Mouse (Mus musculus) CH12.LX (cell line): ENCODE results near the gene Zfp385c. TPM values are rescaled to one million over a fixed set of nuclear protein-coding genes. Genes with fewer than 3 reads are reported as not detected.

Source experiments
- DNase-seq: peaks from one replicate; pipeline ENCODE4 v3.0.0-alpha.2; 2013; ENCODE audit errors: extremely low read depth
- H3K27ac ChIP-seq: 2 replicates; pipeline ENCODE4 v1.5.1; 2012; ENCODE audit warnings: low read depth, mild to moderate bottlenecking, control low read depth, moderate library complexity; ENCODE audit not compliant: insufficient read depth
- H3K27me3 ChIP-seq: replicated peaks from 2 replicates; pipeline ENCODE3; 2012; ENCODE audit warnings: inconsistent platforms
- H3K36me3 ChIP-seq, 2 experiments: replicated peaks in 1 of 2; 2 replicates each; pipeline versions ENCODE3 to v1.6.1; 2012; ENCODE audit warnings: inconsistent platforms in 1 of 2, low read length in 1 of 2, mild to moderate bottlenecking in 1 of 2, mixed read lengths in 1 of 2, moderate library complexity in 1 of 2; ENCODE audit not compliant: control insufficient read depth in 1 of 2, insufficient read depth in 1 of 2
- H3K4me1 ChIP-seq, 2 experiments: 2 replicates each; pipeline ENCODE4 v1.6.1; 2012; ENCODE audit warnings: inconsistent platforms in 1 of 2, moderate library complexity in 1 of 2; ENCODE audit not compliant: insufficient read depth in 2 of 2, control insufficient read depth in 1 of 2
- H3K4me2 ChIP-seq: 2 replicates; pipeline ENCODE4 v1.6.1; 2012; ENCODE audit warnings: low read depth, mild to moderate bottlenecking, control low read depth; ENCODE audit not compliant: poor library complexity, insufficient read depth, severe bottlenecking
- H3K4me3 ChIP-seq, 3 experiments: fragments of 150-350 bp in 1 of 3; sonication (generic) in 1 of 3; replicated peaks in 1 of 3; 2 replicates each; pipeline versions ENCODE3 to v1.5.1; 2011 to 2012; ENCODE audit warnings: low read depth in 2 of 3, low read length in 2 of 3, mild to moderate bottlenecking in 2 of 3, moderate library complexity in 2 of 3, control low read depth in 1 of 3, improper control_type of control experiment in 1 of 3, inconsistent platforms in 1 of 3, mixed read lengths in 1 of 3; ENCODE audit not compliant: poor library complexity in 1 of 3
- H3K79me2 ChIP-seq: replicated peaks from 2 replicates; pipeline ENCODE4 v1.6.1; 2012; ENCODE audit warnings: mild to moderate bottlenecking, moderate library complexity; ENCODE audit not compliant: control insufficient read depth, poor library complexity, insufficient read depth, severe bottlenecking; ENCODE audit errors: extremely low read depth
- H3K9ac ChIP-seq: 2 replicates; pipeline ENCODE4 v1.6.1; 2012; ENCODE audit warnings: low read depth, mild to moderate bottlenecking, control low read depth, moderate library complexity; ENCODE audit not compliant: insufficient read depth
- H3K9me3 ChIP-seq: replicated peaks from 2 replicates; pipeline ENCODE3; 2012; ENCODE audit warnings: low read length, inconsistent platforms, mixed read lengths
- CTCF ChIP-seq, 2 experiments: IDR thresholded peaks in 1 of 2; conservative IDR thresholded peaks in 1 of 2; 2 replicates each; pipeline ENCODE4 v1.5.1; 2011 to 2012; ENCODE audit warnings: low read depth in 2 of 2, low read length in 2 of 2, improper control_type of control experiment in 1 of 2, inconsistent platforms in 1 of 2, mild to moderate bottlenecking in 1 of 2, moderate library complexity in 1 of 2
- E2F4 ChIP-seq: IDR thresholded peaks from 2 replicates; pipeline ENCODE4 v1.6.1; 2011; ENCODE audit warnings: low read depth, low read length, improper control_type of control experiment; ENCODE audit not compliant: insufficient replicate concordance
- ETS1 ChIP-seq: conservative IDR thresholded peaks from 2 replicates; pipeline ENCODE4 v1.6.1; 2012; ENCODE audit warnings: low read depth, mild to moderate bottlenecking, inconsistent platforms, low read length, improper control_type of control experiment, moderate library complexity
- GABPA ChIP-seq: IDR thresholded peaks from 2 replicates; pipeline ENCODE4 v1.6.1; 2012; ENCODE audit warnings: low read depth, low read length, improper control_type of control experiment, inconsistent platforms; ENCODE audit not compliant: insufficient replicate concordance
- IRF4 ChIP-seq: IDR thresholded peaks from 2 replicates; pipeline ENCODE4 v1.6.1; 2014; ENCODE audit warnings: low read depth, mild to moderate bottlenecking, inconsistent platforms, low read length, improper control_type of control experiment
- KAT2A ChIP-seq: IDR thresholded peaks from 2 replicates; pipeline ENCODE4 v1.6.1; 2012; ENCODE audit warnings: low read length, improper control_type of control experiment, inconsistent platforms; ENCODE audit not compliant: insufficient replicate concordance
- MAFK ChIP-seq: IDR thresholded peaks from 2 replicates; pipeline ENCODE4 v1.6.1; 2011; ENCODE audit warnings: low read length, improper control_type of control experiment; ENCODE audit not compliant: insufficient replicate concordance
- MAZ ChIP-seq: IDR thresholded peaks from 2 replicates; pipeline ENCODE4 v1.6.1; 2012; ENCODE audit warnings: low read depth, mild to moderate bottlenecking, inconsistent platforms, low read length, improper control_type of control experiment, moderate library complexity
- MEF2A ChIP-seq: IDR thresholded peaks from 2 replicates; pipeline ENCODE4 v1.6.1; 2014; ENCODE audit warnings: low read depth, mild to moderate bottlenecking, inconsistent platforms, low read length, improper control_type of control experiment, borderline replicate concordance
- MXI1 ChIP-seq: IDR thresholded peaks from 2 replicates; pipeline ENCODE4 v1.6.1; 2011; ENCODE audit warnings: mild to moderate bottlenecking, low read depth, low read length, improper control_type of control experiment
- NRF1 ChIP-seq: IDR thresholded peaks from 2 replicates; pipeline ENCODE4 v1.6.1; 2014; ENCODE audit warnings: low read depth, mild to moderate bottlenecking, inconsistent platforms, low read length, improper control_type of control experiment, moderate library complexity
- POLR2AphosphoS2 ChIP-seq: IDR thresholded peaks from 2 replicates; pipeline ENCODE4 v1.6.1; 2011; ENCODE audit warnings: low read depth, low read length, improper control_type of control experiment
- RCOR1 ChIP-seq: conservative IDR thresholded peaks from 2 replicates; pipeline ENCODE4 v1.6.1; 2012; ENCODE audit warnings: low read depth, mild to moderate bottlenecking, inconsistent platforms, low read length, improper control_type of control experiment
- SIN3A ChIP-seq: IDR thresholded peaks from 2 replicates; pipeline ENCODE4 v1.6.1; 2012; ENCODE audit warnings: low read length, improper control_type of control experiment, inconsistent platforms
- SMC3 ChIP-seq: IDR thresholded peaks from 2 replicates; pipeline ENCODE4 v1.6.1; 2011; ENCODE audit warnings: low read depth, low read length, improper control_type of control experiment
- TCF12 ChIP-seq: IDR thresholded peaks from 2 replicates; pipeline ENCODE4 v1.6.1; 2014; ENCODE audit warnings: low read depth, mild to moderate bottlenecking, inconsistent platforms, low read length, improper control_type of control experiment
- UBTF ChIP-seq: IDR thresholded peaks from 2 replicates; pipeline ENCODE4 v1.6.1; 2012; ENCODE audit warnings: low read depth, mild to moderate bottlenecking, inconsistent platforms, low read length, improper control_type of control experiment, moderate library complexity
- USF1 ChIP-seq: IDR thresholded peaks from 2 replicates; pipeline ENCODE4 v1.6.1; 2014; ENCODE audit warnings: low read depth, mild to moderate bottlenecking, inconsistent platforms, low read length, improper control_type of control experiment
- USF2 ChIP-seq: conservative IDR thresholded peaks from 2 replicates; pipeline ENCODE4 v1.6.1; 2011; ENCODE audit warnings: low read depth, low read length, improper control_type of control experiment
- ZKSCAN1 ChIP-seq: IDR thresholded peaks from 2 replicates; pipeline ENCODE4 v1.6.1; 2012; ENCODE audit warnings: low read depth, inconsistent platforms, low read length, improper control_type of control experiment, borderline replicate concordance
- ZMIZ1 ChIP-seq: IDR thresholded peaks from 2 replicates; pipeline ENCODE4 v1.6.1; 2012; ENCODE audit warnings: low read depth, mild to moderate bottlenecking, inconsistent platforms, low read length, improper control_type of control experiment
- ZNF384 ChIP-seq: IDR thresholded peaks from 2 replicates; pipeline ENCODE4 v1.6.1; 2012; ENCODE audit warnings: low read depth, low read length, improper control_type of control experiment, inconsistent platforms
- dilution Hi-C: fragments of 300-500 bp; cut with MboI; formaldehyde crosslinking; loops from 2 replicates; pipeline ENCODE4 v1.14.3; 2020; ENCODE audit warnings: low sequenced_read_pairs; ENCODE audit not compliant: extremely low pct_unique_long_range_greater_than_20kb, extremely low pct_ligation_motif_present
- in situ Hi-C: fragments of 300-500 bp; cut with MboI; formaldehyde crosslinking; loops from 3 replicates; pipeline ENCODE4 v1.14.3; 2019; ENCODE audit warnings: low sequenced_read_pairs, low pct_ligation_motif_present, low pct_unique_long_range_greater_than_20kb, mixed read lengths
- polyA plus RNA-seq: library from polyadenylated mRNA; unstranded; fragments of >175 nt; gene quantifications from 2 replicates; pipeline ENCODE4 v1.2.1, GENCODE M21; 2012; ENCODE audit warnings: low read depth; ENCODE audit not compliant: insufficient read length
- total RNA-seq, 2 experiments: library from RNA; depleted of rRNA; stranded (reverse); fragments of 300-350 nt in 1 of 2; fragments of >200 nt in 1 of 2; gene quantifications; 2 replicates each; pipeline ENCODE4 v1.2.3; 2012 to 2014

Zfp385c gene
- total and polyA plus RNA-seq, 3 experiments = 0.08 to 0.14 TPM; not detected in 1

GRCm38 (mm10) chr11:100603813-100604212, 88.4 kb downstream of the Zfp385c start:
- H3K4me3 ChIP-seq = no peak overlapping the region
- H3K9me3 ChIP-seq = no peaks in the 10 kb centered on the region
- H3K27ac ChIP-seq = no peak overlapping the region
- peaks cover 93% of the 10 kb centered on the region for H3K79me2 ChIP-seq
- H3K9ac ChIP-seq = no peak overlapping the region
- H3K4me2 ChIP-seq = no peak overlapping the region
- H3K4me1 ChIP-seq = peaks cover 20 to 74% of the 10 kb centered on the region in 2 experiments
- H3K36me3 ChIP-seq = peaks cover 36 to 91% of the 10 kb centered on the region in 2 experiments
- in situ Hi-C loops = no loop called here
- no peaks in the 10 kb centered on the region for H3K27me3 ChIP-seq
- no peak for DNase-seq
- no peak for TF ChIP-seq MEF2A
- TF ChIP-seq E2F4 = no peak
- no peak for TF ChIP-seq GABPA
- TF ChIP-seq KAT2A = no peak
- no peak for TF ChIP-seq ZMIZ1
- no peak for TF ChIP-seq MXI1
- no peak for TF ChIP-seq RCOR1
- no peak for TF ChIP-seq ZKSCAN1
- TF ChIP-seq NRF1 = no peak
- no peak for TF ChIP-seq ETS1
- TF ChIP-seq SIN3A = no peak
- TF ChIP-seq TCF12 = no peak
- no peak for TF ChIP-seq MAFK
- dilution Hi-C loops = no loop called here

GRCm38 (mm10) chr11:100603155-100603554, 89.1 kb downstream of the Zfp385c start:
- DNase-seq = no peak
- H3K4me3 ChIP-seq = no peak overlapping the region
- peaks cover 86% of the 10 kb centered on the region for H3K79me2 ChIP-seq
- no peak overlapping the region for H3K4me2 ChIP-seq
- no peak overlapping the region for H3K9ac ChIP-seq
- H3K27me3 ChIP-seq = no peaks in the 10 kb centered on the region
- no peak overlapping the region for H3K27ac ChIP-seq
- no peaks in the 10 kb centered on the region for H3K9me3 ChIP-seq
- in situ Hi-C loops = no loop called here
- dilution Hi-C loops = no loop called here
- peaks cover 38 to 88% of the 10 kb centered on the region in 2 experiments for H3K36me3 ChIP-seq
- H3K4me1 ChIP-seq = peaks cover 22 to 74% of the 10 kb centered on the region in 2 experiments
- TF ChIP-seq POLR2AphosphoS2 (no peak), USF2 (no peak), ZMIZ1 (no peak), ZKSCAN1 (no peak), UBTF (no peak), ZNF384 (no peak), MAFK (no peak), CTCF (conservative IDR thresholded peaks at IDR 0.05 in 1 of 2, IDR thresholded peaks at IDR 0.05 in 1 of 2; ENCODE audit: low read depth in 2 of 2, low read length in 2 of 2) (no peak), MXI1 (no peak), USF1 (no peak), ETS1 (no peak), SMC3 (no peak), MAZ (no peak), IRF4 (no peak)
